Mouse (Mus musculus) common myeloid progenitor, adult 5-6 weeks (primary cell): ENCODE measurements at regions not wholly inside any gene's neighbourhood (a gene's known extent, or its start where the extent isn't known, plus 50 kb on each side); places are given as distances from the start of the nearest gene placed in this dataset.

Experiments
- ATAC-seq: replicated peaks from 2 replicates; pipeline ENCODE4 v1.8.0; 2016; ENCODE audit warnings: low read depth, mild to moderate bottlenecking, moderate TSS enrichment, inconsistent platforms; ENCODE audit not compliant: poor library complexity, severe bottlenecking

DNA sequence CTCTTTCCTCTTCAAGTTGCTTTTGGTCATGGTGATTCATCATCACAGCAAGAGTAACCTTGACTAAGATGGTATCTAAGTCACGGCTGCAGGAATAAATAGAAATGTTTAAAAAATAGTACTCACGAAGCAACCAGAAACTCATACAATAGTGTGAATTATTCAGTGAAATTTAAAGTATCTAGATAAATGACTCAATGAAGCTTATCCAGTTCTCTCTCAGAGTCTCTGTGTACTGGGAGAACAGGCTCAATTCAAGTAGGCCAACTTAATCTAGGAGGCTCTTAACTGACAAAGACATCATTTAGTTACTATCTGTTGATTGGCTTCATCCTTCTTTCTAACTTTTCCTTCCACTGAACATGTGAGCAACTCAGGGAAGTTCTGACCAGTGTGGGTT, 175.5 kb upstream of the Pcdh15 start:
- ATAC-seq, result no peak

DNA sequence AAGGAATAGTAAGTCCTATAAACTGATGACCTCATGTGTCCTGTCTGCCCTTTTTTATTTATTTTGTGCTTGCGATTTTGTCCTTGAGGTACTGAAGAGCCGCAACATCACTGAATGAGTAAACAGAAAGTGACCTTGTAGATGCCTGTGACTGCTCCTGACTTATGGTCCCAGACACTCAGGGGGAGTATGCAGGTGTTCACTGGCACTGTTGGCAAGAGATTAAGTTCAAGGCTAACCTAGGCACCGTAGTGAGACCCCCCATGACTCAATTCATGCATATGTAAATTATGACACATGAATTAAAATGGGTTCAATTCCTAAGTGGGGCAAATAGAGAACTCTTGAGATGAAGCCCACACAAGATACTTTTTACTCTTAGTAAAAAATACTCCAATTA, 142.2 kb upstream of the Pcdh15 start:
- no peak for ATAC-seq

DNA sequence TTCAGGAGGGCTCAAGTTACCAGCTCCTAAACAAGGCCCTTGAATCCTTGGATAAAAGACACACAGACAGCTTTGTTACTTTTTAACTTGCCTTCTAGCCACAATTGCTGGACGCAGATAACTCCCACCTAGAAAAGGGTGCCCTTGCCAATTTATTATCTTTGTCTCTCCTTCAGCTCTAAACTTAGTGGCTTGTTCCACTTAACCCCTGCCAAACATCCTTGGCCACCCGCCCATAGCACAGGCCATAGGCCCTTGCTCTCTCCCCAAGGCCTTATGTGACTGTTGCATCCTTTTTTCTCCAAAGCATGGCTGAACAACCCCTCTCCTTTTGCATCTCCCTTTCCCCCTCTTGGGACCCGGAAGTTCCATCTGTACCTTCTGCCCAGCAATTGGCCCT, 139.1 kb upstream of the Pcdh15 start:
- ATAC-seq, result no peak

DNA sequence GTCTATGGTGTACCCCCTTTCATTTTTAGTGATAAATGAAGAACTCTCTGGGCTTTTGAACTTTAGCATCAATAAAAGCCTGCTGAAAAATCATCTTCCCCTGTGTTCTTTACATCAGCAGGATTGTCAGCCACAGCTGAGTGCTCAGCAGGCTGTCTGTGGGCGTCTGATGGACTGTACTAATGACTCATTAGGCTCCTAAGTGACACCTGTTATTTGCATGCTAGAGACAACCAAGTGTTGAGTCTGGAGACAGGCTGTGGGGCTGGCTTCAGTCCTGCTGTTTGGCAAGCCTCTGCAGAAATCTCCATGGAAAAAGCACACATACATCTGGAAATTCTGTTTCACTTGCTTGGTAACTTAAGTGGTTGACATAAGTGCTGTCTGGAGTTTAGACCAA, 117.8 kb upstream of the Pcdh15 start:
- no peak for ATAC-seq

DNA sequence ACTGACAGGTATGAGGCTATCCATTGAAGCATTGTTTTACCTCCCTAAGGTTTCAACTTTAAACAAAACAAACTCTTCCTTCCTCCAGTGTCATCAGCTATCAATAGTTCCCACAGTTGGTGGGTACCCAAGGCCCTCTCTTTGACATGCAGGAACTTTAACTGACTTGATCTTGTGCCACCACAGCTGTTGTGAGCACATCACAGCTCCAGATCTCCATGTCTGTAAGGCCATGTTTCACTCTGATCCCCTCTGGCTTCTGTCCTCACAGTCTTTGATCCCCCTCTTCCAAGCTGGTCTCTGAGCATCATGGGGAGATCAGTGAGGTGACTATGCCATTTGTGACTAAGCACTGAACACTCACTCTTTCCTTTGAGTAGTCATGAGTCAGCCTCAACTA, 110.8 kb upstream of the Pcdh15 start:
- no peak for ATAC-seq

DNA sequence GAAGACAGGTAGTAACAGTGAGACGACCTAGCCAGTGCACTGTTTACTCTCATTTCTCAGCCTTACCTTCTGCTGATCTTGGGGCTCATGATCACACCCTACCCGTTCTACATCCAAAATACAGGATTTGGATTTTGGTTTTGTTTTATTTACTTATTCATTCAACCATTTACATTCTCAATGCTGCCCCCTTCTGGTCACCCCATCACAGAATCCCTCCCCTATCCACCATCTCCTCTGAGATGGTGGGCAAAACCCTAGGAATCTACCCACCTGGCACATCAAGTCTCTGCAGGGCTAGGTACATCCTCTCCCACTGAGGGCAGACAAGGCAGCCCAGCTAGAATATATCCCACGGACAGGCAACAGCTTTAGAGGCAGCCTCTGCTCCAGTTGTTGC, 88.2 kb upstream of the Pcdh15 start:
- no peak for ATAC-seq

DNA sequence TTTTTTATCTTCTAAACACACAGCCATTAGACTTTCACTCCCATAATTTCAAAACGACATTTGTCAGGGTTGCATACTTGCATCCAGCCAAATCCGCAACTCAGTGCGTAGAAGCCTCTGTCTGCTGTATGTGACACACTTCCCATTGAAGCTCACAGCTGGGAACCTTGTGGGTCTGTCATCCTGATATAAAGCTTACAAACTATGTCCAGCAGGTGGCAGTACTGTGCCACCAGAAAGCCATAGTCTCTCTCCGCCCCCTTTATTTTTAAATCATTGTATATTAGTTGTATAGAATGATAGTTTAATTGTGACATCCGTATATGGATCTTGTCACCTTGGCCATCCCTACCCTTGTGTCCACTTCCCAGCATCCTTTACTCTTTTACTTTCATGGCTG, 87.3 kb upstream of the Pcdh15 start:
- peak; percentile 29; the same call in 1 of the 2 replicates for ATAC-seq

DNA sequence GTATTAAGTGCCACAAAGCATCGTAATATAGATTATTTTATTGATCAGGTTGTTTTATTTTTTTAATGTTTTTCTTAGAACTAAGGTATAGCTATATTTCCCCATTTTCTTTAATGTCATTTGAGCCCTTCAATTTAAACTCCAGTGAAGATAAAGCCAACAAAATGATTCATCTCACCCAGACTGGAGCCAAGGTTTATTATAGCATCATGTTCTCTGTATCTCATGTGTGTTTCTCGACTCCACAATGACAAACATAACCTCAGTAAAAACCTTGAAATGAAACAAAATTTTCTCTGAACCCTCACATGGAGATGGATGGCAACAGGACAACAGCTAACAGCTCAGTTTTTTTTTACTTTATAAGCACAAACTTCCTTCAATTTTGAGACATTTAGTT, 61.7 kb upstream of the Pcdh15 start:
- no peak for ATAC-seq

DNA sequence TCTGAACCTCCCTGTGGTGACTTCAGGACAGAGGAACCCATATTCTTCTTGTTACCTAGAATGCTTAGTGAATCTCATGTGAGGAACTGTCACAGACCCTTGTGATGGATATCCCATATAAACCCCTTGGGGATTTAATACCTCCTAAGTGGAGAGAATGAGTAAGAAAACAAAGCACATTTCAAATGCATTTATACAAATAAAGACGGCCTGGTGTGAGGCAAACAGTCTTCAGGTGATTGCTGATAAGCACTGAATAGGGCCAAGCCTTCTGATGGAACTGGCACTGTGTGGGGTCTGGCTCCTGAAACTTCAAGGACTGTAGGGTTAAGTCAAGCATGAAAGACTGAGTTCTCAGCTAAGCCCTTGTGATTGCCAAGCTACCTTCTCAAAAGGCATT, 59.6 kb upstream of the Pcdh15 start:
- ATAC-seq, result no peak
